Mouse (Mus musculus): ENCODE measurements at regions not wholly inside any gene's neighbourhood (a gene's known extent, or its start where the extent isn't known, plus 50 kb on each side); places are given as distances from the start of the nearest gene placed in this dataset.

DNA sequence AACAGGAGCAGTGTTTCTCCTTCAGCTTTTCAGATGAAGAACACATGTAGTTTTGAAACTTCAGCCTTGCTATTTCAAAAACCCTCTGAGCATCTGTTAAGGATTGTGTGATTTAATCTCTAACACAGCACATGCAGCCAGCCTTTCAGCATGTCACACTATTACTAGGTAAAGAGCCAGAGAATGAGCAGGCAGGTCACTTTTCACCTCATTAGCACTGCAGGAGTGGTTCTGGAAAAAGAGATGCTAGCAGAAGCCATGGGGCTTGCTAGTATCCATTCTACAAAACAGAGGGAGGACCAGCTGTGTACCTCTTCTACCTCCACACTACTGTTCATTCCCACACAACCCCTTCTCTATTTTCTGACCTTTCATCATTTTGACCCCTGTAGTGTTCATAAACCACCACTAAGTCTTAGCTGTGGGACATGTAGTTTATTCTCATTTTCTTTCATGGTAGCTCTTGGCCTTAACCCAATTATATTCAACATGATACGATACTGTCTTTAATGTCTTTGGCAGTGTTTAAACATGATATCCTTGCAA lies 535.1 kb upstream of the Alcam start:
- no peak for DNase-seq

DNA sequence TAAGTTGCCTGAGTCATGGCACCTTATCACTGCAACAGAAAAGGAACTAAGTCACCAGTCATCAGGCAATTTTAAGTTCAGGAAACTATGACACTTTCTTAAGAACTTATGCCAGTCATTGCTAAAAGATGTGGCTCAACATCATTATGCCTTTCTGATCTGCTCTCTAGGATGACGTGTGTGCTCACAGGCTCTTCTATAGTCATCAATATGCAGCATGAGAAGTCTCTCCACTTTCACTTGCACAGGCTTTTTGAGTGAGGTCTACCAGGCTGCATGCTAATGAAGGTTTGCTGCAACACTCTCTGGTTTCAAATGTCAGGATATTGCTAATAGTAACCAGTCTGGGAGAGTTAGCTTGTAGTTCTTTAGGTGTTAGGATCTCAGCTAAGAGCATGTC lies 530.5 kb upstream of the Alcam start:
- DNase-seq, result no peak

GRCm38 (mm10) chr16:52980995-52981394 lies 527.1 kb upstream of the Alcam start:
- no peak for DNase-seq

DNA sequence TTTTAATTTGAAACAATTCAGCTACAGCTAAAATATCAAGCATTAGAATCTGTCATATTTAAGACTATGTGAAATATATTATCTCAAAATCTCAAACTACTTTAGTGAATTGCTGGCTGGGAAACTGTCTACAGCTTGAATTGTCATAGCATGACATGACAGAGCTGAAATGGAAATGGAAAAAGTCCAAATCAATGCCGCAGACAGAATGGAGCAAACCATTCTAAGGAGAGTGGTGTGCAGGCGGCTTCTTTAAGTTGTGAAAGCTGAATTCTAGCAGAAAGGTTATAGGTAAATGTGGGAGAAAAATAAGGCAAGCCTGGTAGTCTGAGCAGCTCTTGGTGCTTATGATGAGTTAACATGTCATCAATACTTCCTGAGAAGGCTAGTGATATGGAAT lies 518.9 kb upstream of the Alcam start:
- DNase-seq, result no peak

DNA sequence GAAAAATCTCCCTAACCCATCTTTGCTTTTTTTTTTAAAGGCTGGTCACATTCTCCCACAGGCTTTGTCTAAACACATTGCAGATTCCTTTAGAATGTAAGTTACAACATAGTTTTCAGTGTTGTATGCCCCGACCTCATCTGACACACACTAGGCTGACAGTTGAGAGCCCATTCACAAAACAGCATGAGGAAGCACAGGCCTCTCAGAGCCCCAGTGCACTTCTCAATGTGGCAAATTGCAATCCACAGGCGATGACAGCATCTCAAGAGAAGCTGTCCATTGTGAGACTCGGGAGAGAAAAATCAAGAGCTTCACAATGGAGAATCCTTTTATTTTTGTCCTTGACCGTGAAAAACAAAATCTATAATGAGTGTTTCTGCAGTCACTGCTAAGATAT lies 493.8 kb upstream of the Alcam start:
- no peak for DNase-seq

GRCm38 (mm10) chr16:52934749-52935148 lies 480.9 kb upstream of the Alcam start:
- no peak for DNase-seq

- no peak for DNase-seq
These were observed 478.1 kb upstream of the Alcam start for GRCm38 (mm10) chr16:52931978-52932377.

GRCm38 (mm10) chr16:52892467-52893255 lies 438.8 kb upstream of the Alcam start:
- DNase-seq, result no peak

- no peak for DNase-seq
These were observed 425.7 kb upstream of the Alcam start for GRCm38 (mm10) chr16:52879463-52880114.

- DNase-seq, result no peak
These were observed 414.0 kb upstream of the Alcam start for GRCm38 (mm10) chr16:52867833-52868232.

- DNase-seq, result no peak
These were observed 409.7 kb upstream of the Alcam start for GRCm38 (mm10) chr16:52863554-52863953.

DNA sequence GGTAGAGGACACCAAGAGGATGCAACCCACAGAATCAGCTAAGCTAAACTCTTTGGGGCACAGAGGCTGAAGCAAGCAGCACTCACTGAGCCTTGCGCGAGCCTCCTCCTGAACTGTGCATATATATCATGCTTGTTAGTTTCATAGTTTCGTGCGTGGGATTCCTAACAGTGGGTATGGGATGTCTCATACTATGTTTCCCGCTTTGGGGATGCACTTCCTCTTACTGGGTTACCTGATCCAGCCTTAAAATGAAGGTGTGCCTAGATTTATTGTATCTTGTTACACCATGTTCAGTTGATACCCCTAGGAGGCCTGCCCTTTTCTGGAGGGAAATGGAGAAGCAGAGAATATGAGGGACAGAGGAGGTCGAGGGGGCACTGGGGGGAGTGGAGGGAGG lies 407.4 kb upstream of the Alcam start:
- no peak for DNase-seq

- DNase-seq, result no peak
These were observed 404.8 kb upstream of the Alcam start for GRCm38 (mm10) chr16:52858441-52859209.

DNA sequence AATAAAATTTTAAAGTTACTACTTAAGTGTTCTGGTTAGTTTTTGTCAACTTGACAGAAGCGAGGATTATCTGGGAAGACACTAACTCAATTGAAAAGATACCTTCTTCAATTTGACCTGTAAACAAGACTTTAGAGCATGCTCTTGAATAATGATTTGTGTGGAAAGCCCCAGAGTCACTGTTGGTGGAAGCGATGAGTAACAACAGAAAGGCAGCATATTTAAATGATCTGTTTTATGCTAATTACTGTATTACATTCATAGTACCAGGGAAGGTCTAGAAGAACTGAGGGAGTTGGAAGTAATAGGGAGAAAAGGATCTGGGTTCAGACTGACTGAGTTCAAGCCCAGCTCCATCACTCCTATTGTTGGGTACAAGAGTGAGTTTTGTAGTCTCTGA lies 397.3 kb upstream of the Alcam start:
- DNase-seq, result no peak

GRCm38 (mm10) chr16:52818976-52819375 lies 365.1 kb upstream of the Alcam start:
- DNase-seq, result no peak

- DNase-seq, result no peak
These were observed 357.3 kb upstream of the Alcam start for GRCm38 (mm10) chr16:52811219-52811618.

GRCm38 (mm10) chr16:52804365-52804764 lies 350.5 kb upstream of the Alcam start:
- no peak for DNase-seq

DNA sequence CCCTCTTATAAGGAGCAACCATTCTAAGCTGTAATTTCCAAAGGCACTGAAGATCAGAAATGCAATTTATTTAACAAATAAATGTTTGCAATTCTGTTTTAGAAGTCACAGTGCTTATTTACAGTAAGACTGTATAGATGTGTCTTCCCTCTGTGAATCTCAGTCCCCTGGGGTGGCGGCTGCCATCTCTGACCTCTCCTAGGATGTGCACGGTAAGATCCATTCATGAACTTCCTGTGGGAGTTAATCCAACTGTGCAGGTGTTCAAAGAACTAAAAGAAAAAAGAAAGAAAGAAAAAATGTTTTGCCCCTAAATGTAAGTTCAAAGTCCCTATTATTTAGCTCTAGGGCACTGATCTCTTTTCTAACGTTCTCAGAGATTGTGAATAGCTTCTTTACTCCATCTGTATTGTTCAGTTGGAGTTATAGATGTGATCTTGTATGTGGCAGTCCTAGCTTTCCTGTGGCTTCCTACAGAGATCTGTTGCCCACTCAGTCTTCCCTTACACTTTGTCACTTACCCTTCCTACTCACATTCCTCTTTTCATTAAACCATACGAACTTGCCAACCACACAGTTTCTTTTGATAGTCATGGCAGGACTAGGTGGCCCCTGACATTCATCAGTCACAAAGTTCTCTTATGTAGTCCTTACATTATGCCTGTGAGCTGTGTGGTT lies 346.0 kb upstream of the Alcam start:
- no peak for DNase-seq

GRCm38 (mm10) chr16:52795184-52795583 lies 341.3 kb upstream of the Alcam start:
- DNase-seq, result no peak

- DNase-seq, result no peak
These were observed 336.1 kb upstream of the Alcam start for GRCm38 (mm10) chr16:52789946-52790345.

GRCm38 (mm10) chr16:52747744-52748143 lies 293.9 kb upstream of the Alcam start:
- DNase-seq, result no peak

DNA sequence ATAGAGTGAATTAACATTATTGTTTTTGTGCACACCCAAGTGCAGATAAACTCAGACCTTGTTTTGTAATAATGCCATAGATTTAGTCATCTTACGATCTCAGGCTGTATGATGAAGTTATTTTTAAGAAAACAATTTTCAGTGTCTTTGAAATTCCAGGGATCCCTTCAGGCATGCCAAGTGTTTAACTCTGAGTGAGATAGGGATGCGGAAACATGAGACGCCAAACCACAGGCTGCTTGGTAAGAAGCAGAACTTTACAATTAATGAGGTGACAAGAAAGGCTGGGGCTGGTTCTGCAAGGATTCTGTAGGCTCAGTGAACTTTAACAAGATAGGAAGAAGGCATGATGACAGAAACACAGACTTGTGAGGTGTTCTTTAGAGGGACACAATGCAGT lies 292.3 kb upstream of the Alcam start:
- DNase-seq, result no peak

- no peak for DNase-seq
These were observed 290.8 kb upstream of the Alcam start for GRCm38 (mm10) chr16:52744720-52745119.

Data from right cerebral cortex, postnatal 25 days (tissue).